Mouse (Mus musculus) gastrocnemius, postnatal 10 days (tissue): Measurements from ENCODE around the gene Myct1. TPM values are rescaled to one million over a fixed set of nuclear protein-coding genes. Genes with fewer than 3 reads are reported as not detected.

Experiments used
- DNase-seq: peaks from one replicate; pipeline ENCODE4 v3.0.0; 2021; ENCODE audit warnings: mixed read lengths
- total RNA-seq, 2 experiments: library from RNA; stranded (reverse); gene quantifications; 2 replicates each; pipeline ENCODE4 v1.2.3; 2021

The Myct1 gene
- total RNA-seq, 2 experiments from 2014 or later: 8.6 to 10.2 TPM

GRCm38 (mm10) chr10:5615186-5616040 lies 21.8 kb downstream of the Myct1 start:
- no peak for DNase-seq

GRCm38 (mm10) chr10:5626268-5626667 lies 32.7 kb downstream of the Myct1 start:
- DNase-seq: no peak

DNA sequence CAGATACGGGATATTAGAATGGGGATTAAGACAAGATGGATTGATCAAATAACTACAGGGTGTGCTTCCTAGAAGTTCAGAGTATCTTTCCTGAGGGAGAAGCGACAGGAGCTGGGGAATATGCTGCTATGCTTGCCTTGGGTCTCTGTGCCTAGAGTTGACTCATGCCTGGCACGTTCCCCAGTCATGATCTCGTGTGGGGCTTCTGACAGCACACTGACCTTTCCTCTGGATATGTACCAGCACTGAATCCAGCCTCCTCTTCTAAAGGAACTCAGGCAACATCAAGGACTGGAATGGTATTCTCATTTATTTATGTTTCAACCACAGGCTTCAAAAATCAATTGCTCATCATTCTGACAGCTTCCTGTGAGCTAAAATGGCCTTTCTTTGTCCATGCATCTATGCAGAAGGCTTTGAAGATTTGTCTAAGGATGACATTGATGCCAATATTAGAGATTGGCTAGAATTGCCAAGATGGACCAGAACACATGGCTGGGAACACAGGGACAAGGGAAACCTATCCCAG lies 40.2 kb downstream of the Myct1 start:
- no peak for DNase-seq

GRCm38 (mm10) chr10:5634336-5634735 lies 40.8 kb downstream of the Myct1 start:
- DNase-seq: peak; percentile 6

- DNase-seq: no peak
These were observed 43.7 kb downstream of the Myct1 start for GRCm38 (mm10) chr10:5637322-5637721.

GRCm38 (mm10) chr10:5639112-5639511 lies 45.5 kb downstream of the Myct1 start, which contains the start of gene Vip:
Vip (plus strand) TSS chr10:5639218.
- peak; percentile 14 for DNase-seq

Other genes with a start within 250 kb of the Myct1 start
- gene Syne1, start 42.3 kb upstream of the Myct1 start, total RNA-seq: 10 to 100 TPM; 64.3 to 82.0 TPM
- under 1 TPM in 1 of 2 experiments, not detected in 1; 0.14 TPM for gene Vip, start 45.4 kb downstream of the Myct1 start, total RNA-seq
- gene Fbxo5, start 211.8 kb downstream of the Myct1 start, total RNA-seq: 1 to 10 TPM; 4.4 to 5.6 TPM
- gene Mtrf1l, start 230.1 kb downstream of the Myct1 start, total RNA-seq: 1 to 10 TPM; 6.9 to 7.2 TPM